Mouse (Mus musculus) cortical plate, adult 2 months (tissue): ENCODE results near the gene Tmem150a.

Source experiments
- CTCF ChIP-seq: fragments of 200-500 bp; IDR thresholded peaks from 2 replicates; pipeline ENCODE4 v1.5.1; 2011; ENCODE audit warnings: mild to moderate bottlenecking, control low read depth, low read length; ENCODE audit not compliant: insufficient read depth; ENCODE audit errors: extremely low read depth
- POLR2A ChIP-seq: fragments of 200-500 bp; IDR thresholded peaks from 2 replicates; pipeline ENCODE4 v1.6.1; 2011; ENCODE audit warnings: mild to moderate bottlenecking, low read length, control low read depth; ENCODE audit not compliant: insufficient read depth; ENCODE audit errors: extremely low read depth

- TF ChIP-seq CTCF: no peak
- no peak for TF ChIP-seq POLR2A
Measured at GRCm38 (mm10) chr6:72355066-72355911, at the start of gene Tmem150a.
